8 mouse cellular contexts compared by ENCODE assay signal in genomic region chr1:182763716-182764461, GRCm38 (mm10). TPM values are rescaled to one million over a fixed set of nuclear protein-coding genes. Genes with fewer than 3 reads are reported as not detected.
A peak's percentile ranks its signal among the peaks of the same experiment; 100 is the strongest.
DNase-seq lines count a peak whose midpoint lies in the region; ATAC-seq and TF ChIP-seq lines count a peak whose summit lies in the region.

Susd4 (plus strand) TSS chr1:182763860.

- peak; percentile 83 for ATAC-seq in cerebellum, adult (ENCODE audit: insufficient number of reproducible peaks, low FRiP score, low TSS enrichment)
- ATAC-seq in forebrain, embryonic 15.5 days (replicated peaks): peak; percentile 94
- ATAC-seq in hindbrain, embryonic 16.5 days: peak; percentile 95
- no peak for ATAC-seq in monocyte, adult 5-6 weeks (replicated peaks; ENCODE audit: insufficient number of reproducible peaks, low FRiP score, low TSS enrichment, poor library complexity, severe bottlenecking)

- under 1% methylated on average over 92 of the region's 95 CpGs for WGBS in forebrain, embryonic 15.5 days
- WGBS in hindbrain, embryonic 16.5 days: 1% methylated on average over 57 of the region's 95 CpGs

- no peak within 1 kb of the TSS for H3K27ac ChIP-seq in ES-E14 (ENCODE audit: insufficient read depth, low read depth, low read length, poor library complexity, severe bottlenecking)
- peak within 1 kb of the TSS; percentile 76 for H3K27ac ChIP-seq in forebrain, embryonic 15.5 days (replicated peaks)
- H3K27ac ChIP-seq in hindbrain, embryonic 16.5 days (ENCODE audit: low read depth, low read length): peak within 1 kb of the TSS; percentile 88
- peak within 1 kb of the TSS; percentile 94 for H3K27ac ChIP-seq in left cerebral cortex, adult 2 months

- intact Hi-C loops in left cerebral cortex, adult 2 months (cut with DNase I): loop anchor here (1.0 to 5.0 kb wide), 2 partner anchors 30 to 133 kb away; no protein-coding TSS in a partner anchor

- peaks cover 0 to 9% of the 10 kb centered on the region in 2 experiments; a peak in 1 of 4 replicates for H3K4me1 ChIP-seq in ES-E14 (ENCODE audit: control insufficient read depth in 2 of 2, insufficient read depth in 2 of 2, low read length in 2 of 2, poor library complexity in 1 of 2)
- H3K4me1 ChIP-seq in forebrain, embryonic 15.5 days: peaks cover 20% of the 10 kb centered on the region
- H3K4me1 ChIP-seq in hindbrain, embryonic 16.5 days (ENCODE audit: control insufficient read depth, insufficient read depth, low read depth, low read length): peaks cover 7% of the 10 kb centered on the region

- peak within 1 kb of the TSS; percentile 67 to 90 for H3K4me3 ChIP-seq in ES-E14 (ENCODE audit: insufficient read depth in 1 of 2, low read depth in 1 of 2, low read length in 2 of 2, poor library complexity in 1 of 2, severe bottlenecking in 1 of 2)
- peak within 1 kb of the TSS; percentile 67 for H3K4me3 ChIP-seq in forebrain, embryonic 15.5 days
- peak within 1 kb of the TSS; percentile 62 for H3K4me3 ChIP-seq in hindbrain, embryonic 16.5 days (ENCODE audit: low read length)
- H3K4me3 ChIP-seq in left cerebral cortex, adult 2 months: peak within 1 kb of the TSS; percentile 85

- peak within 1 kb of the TSS; percentile 38 for H3K9ac ChIP-seq in ES-E14 (ENCODE audit: insufficient read depth, low read depth, low read length, poor library complexity, severe bottlenecking)
- H3K9ac ChIP-seq in forebrain, embryonic 15.5 days (replicated peaks): peak within 1 kb of the TSS; percentile 64
- peak within 1 kb of the TSS; percentile 82 for H3K9ac ChIP-seq in hindbrain, embryonic 16.5 days (ENCODE audit: low read depth, low read length)

- peak; percentile 65 for DNase-seq in ES-E14 (ENCODE audit: low read depth, low spot score)
- peak; percentile 84 to 87 for DNase-seq in left cerebral cortex, adult 2 months (ENCODE audit: extremely low spot score in 1 of 2, low spot score in 2 of 2)
- peak; percentile 55 for DNase-seq in lung, postnatal 36 days
- DNase-seq in right cerebral cortex, adult 18-20 months: peak; percentile 90

- H3K4me2 ChIP-seq in forebrain, embryonic 15.5 days (replicated peaks): peak within 1 kb of the TSS; percentile 97
- peak within 1 kb of the TSS; percentile 95 for H3K4me2 ChIP-seq in hindbrain, embryonic 16.5 days (ENCODE audit: low read length)

- TF ChIP-seq CTCF in left cerebral cortex, adult 2 months (IDR thresholded peaks at IDR 0.05): no peak; the same call in none of the 2 replicates

- H3K9me3 ChIP-seq in ES-E14 (ENCODE audit: control insufficient read depth, insufficient read depth, low read depth, low read length): no peaks in the 10 kb centered on the region
- no peaks in the 10 kb centered on the region for H3K9me3 ChIP-seq in forebrain, embryonic 15.5 days
- H3K9me3 ChIP-seq in hindbrain, embryonic 16.5 days (ENCODE audit: control insufficient read depth, low read length): no peaks in the 10 kb centered on the region

- H3K36me3 ChIP-seq in ES-E14 (ENCODE audit: control insufficient read depth, insufficient read depth, low read length, poor library complexity, severe bottlenecking): no peaks in the 10 kb centered on the region
- no peaks in the 10 kb centered on the region for H3K36me3 ChIP-seq in forebrain, embryonic 15.5 days
- H3K36me3 ChIP-seq in hindbrain, embryonic 16.5 days (ENCODE audit: control insufficient read depth, insufficient read depth, low read length): no peaks in the 10 kb centered on the region

- in situ Hi-C loops in ES-E14 (cut with MboI; ENCODE audit: low sequenced_read_pairs in 2 of 2, unreplicated experiment in 2 of 2): no loop called here

- no peaks in the 10 kb centered on the region for H3K27me3 ChIP-seq in forebrain, embryonic 15.5 days
- H3K27me3 ChIP-seq in hindbrain, embryonic 16.5 days (replicated peaks; ENCODE audit: control insufficient read depth, insufficient read depth, low read length): no peaks in the 10 kb centered on the region

TF ChIP-seq in ES-E14, 5 proteins besides CTCF, POLR2A, EP300 and RAD21:
- TF ChIP-seq ZNF384 (IDR thresholded peaks at IDR 0.05; ENCODE audit: low read depth, low read length) (no peak), MAFK (IDR thresholded peaks at IDR 0.05; ENCODE audit: insufficient read depth, low read depth, low read length) (no peak), CHD2 (IDR thresholded peaks at IDR 0.05; ENCODE audit: low read depth, low read length) (no peak), ZC3H11A (IDR thresholded peaks at IDR 0.05; ENCODE audit: borderline replicate concordance, low read depth, low read length) (no peak), HCFC1 (IDR thresholded peaks at IDR 0.05; ENCODE audit: borderline replicate concordance, insufficient read depth, low read length) (no peak)

RNA-seq across cellular contexts. Expression of gene Susd4, which starts in this region (rescaled TPM):
- 4.1 and 7.7 TPM in 2 replicates for total RNA-seq in ES-E14 (2012; rRNA removed)
- polyA plus RNA-seq in forebrain, embryonic 15.5 days (2015; fragmentation: Nextera tagmentation; extraction: Ambion mirVana): 33.6 and 36.7 TPM in 2 replicates
- polyA plus RNA-seq in hindbrain, embryonic 16.5 days (2015; fragmentation: Nextera tagmentation; extraction: Ambion mirVana): 83.1 and 85.0 TPM in 2 replicates
- total RNA-seq in left cerebral cortex, adult 2 months (2021): 100 to 1,000 TPM; 105 to 111 TPM
- total RNA-seq in monocyte, adult 5-6 weeks (2017): not detected in 3 replicates

Comparison
In these comparisons a context has a peak if more than half of its experiments do, and no peak if none do; other contexts are left out.
1. RNA of gene Susd4 (total RNA-seq): 105 to 111 TPM in left cerebral cortex, adult 2 months; 4.1 to 7.7 TPM in ES-E14 and not detected in monocyte, adult 5-6 weeks; every median in the first group is over 10 times any median in the second.
2. Peak in every context shown above with its lines, with median percentiles within 50 percentile points of each other: DNase-seq, H3K4me3 ChIP-seq and H3K9ac ChIP-seq.